Mouse (Mus musculus) right cerebral cortex, postnatal 14 days (tissue): ENCODE measurements around the gene Ppm1d.

Experiments used
- DNase-seq: peaks from one replicate; pipeline ENCODE4 v3.0.0; 2022

Ppm1d gene

GRCm38 (mm10) chr11:85334778-85335177, 23.7 kb downstream of the Ppm1d start:
- peak; percentile 39 for DNase-seq

GRCm38 (mm10) chr11:85339173-85339831, 28.3 kb downstream of the Ppm1d start:
- DNase-seq: no peak

- DNase-seq: no peak
Measured at GRCm38 (mm10) chr11:85340070-85340616, 29.1 kb downstream of the Ppm1d start.

GRCm38 (mm10) chr11:85352539-85353380, 41.7 kb downstream of the Ppm1d start, which contains the start of gene Bcas3:
Gene Bcas3, plus strand, starts transcription at chr11:85353167.
- DNase-seq: peak; percentile 99

GRCm38 (mm10) chr11:85353819-85354218, 42.8 kb downstream of the Ppm1d start:
- DNase-seq: no peak

GRCm38 (mm10) chr11:85359641-85360040, 48.6 kb downstream of the Ppm1d start:
- no peak for DNase-seq

GRCm38 (mm10) chr11:85361621-85362020, 50.6 kb downstream of the Ppm1d start:
- no peak for DNase-seq

GRCm38 (mm10) chr11:85366168-85366567, 55.1 kb downstream of the Ppm1d start:
- DNase-seq: no peak

GRCm38 (mm10) chr11:85367823-85368222, 56.8 kb downstream of the Ppm1d start:
- no peak for DNase-seq

GRCm38 (mm10) chr11:85379091-85379490, 68.0 kb downstream of the Ppm1d start:
- DNase-seq: no peak

GRCm38 (mm10) chr11:85380046-85380445, 69.0 kb downstream of the Ppm1d start:
- DNase-seq: no peak

- DNase-seq: peak; percentile 37
Measured at GRCm38 (mm10) chr11:85382055-85382454, 71.0 kb downstream of the Ppm1d start.

- no peak for DNase-seq
Measured at GRCm38 (mm10) chr11:85383975-85384821, 73.2 kb downstream of the Ppm1d start.

GRCm38 (mm10) chr11:85392179-85392863, 81.3 kb downstream of the Ppm1d start:
- DNase-seq: no peak

GRCm38 (mm10) chr11:85392864-85393220, 81.8 kb downstream of the Ppm1d start:
- DNase-seq: no peak

GRCm38 (mm10) chr11:85393990-85394389, 82.9 kb downstream of the Ppm1d start:
- no peak for DNase-seq

- DNase-seq: no peak
Measured at GRCm38 (mm10) chr11:85395361-85395760, 84.3 kb downstream of the Ppm1d start.
